Mouse (Mus musculus) frontal cortex, postnatal 25 days (tissue): ENCODE data around the gene Srsf3.

ENCODE experiments used
- DNase-seq, 2 experiments: peaks; one replicate each; pipeline ENCODE4 v3.0.0; 2022; ENCODE audit warnings: low spot score in 2 of 2

The Srsf3 gene

DNA sequence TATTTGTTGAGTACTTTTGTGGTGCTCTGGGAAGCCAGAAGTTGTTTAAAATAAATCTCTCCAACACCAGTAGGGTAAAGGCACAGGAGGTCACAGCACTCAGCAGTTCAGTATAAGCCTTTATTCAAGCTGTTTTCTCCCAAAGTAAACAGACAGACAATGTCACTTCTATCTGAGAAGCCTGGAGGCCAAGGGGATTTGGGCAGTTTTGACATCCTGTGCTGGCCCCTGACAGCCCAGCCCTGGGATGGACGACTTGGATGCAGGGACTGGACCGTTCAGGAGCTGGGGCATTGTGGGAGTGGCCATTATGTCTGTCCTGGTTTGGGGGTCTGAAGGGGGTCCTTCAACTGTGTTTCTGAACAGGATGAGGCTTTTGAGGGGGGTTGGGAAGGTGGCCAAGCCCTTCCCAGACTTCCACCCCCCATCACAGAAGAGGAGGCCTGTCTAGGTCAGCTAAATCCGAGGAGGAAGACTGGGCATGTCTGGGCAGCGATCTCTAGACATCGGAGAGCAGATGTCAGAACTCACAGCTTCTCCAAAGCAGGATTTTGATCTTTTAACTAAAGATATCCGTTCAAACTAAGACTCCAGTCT lies 59.0 kb downstream of the Srsf3 start:
- DNase-seq, result no peak

DNA sequence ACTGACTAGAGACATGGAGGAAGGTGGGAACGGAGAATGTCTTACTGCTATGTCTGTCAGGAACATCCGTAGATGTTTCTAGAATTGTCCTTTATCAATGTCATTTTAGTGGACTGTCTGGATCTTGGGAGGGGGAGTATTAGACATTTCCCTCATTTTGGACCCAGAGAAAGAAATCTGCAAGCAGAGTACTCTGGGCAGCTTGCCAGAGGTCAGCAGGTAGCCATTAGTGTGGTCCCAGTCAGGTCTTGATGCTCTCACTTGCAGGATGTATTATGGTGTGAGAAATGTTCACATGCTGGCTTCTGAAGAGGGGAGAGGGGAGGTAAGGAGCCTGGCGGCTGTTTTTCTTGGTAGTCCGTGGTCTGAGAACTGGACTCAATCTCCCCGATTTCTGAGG lies 60.1 kb downstream of the Srsf3 start:
- DNase-seq, result no peak
